Mouse (Mus musculus): ENCODE results near the gene Hoxd9.

Gene Hoxd9

DNA sequence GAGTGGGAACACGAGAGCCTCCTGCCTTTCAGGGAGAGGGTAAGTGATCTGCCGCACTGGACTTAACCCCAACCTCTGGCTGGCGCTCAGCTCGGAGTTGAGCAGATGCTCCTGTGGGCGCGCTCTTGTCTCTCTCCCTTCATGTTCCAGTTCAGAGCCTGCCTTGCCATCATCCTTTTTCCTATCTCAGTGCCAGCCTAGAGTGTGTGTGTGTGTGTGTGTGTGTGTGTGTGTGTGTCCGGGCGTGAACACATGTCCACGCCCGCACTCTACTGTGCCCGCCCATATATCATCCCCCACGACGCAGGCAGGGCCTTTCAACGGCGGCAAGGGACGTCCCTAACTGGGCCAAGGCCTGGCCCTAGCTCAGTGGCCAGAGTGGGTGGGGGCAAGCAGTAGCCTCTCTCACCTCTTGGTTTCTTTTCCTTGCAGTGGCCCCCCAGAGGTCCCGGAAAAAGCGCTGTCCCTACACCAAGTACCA is 14.0 kb upstream of the Hoxd9 start:
- no peak for DNase-seq (ENCODE audit: low read depth, low spot score)

DNA sequence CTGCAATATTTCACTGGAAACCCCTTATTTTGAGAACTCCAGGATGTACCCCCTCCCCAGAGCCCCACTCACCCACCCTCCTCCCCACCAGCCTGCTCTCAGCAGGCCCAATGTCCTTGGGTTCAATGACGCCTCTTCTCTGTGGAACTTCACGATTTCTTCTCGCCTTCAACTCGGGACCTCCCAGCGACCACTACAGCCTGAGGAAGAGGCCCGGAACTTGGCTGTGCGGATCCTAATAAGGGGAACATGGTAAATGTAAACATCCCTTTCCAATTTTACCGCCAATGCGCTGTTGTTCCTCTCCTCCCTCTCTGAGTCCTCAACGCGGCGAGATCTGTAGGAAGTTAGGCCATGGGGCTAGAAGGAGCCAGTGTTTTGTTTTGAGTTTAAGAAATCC is 13.4 kb upstream of the Hoxd9 start:
- no peak for DNase-seq (ENCODE audit: low read depth, low spot score)

DNA sequence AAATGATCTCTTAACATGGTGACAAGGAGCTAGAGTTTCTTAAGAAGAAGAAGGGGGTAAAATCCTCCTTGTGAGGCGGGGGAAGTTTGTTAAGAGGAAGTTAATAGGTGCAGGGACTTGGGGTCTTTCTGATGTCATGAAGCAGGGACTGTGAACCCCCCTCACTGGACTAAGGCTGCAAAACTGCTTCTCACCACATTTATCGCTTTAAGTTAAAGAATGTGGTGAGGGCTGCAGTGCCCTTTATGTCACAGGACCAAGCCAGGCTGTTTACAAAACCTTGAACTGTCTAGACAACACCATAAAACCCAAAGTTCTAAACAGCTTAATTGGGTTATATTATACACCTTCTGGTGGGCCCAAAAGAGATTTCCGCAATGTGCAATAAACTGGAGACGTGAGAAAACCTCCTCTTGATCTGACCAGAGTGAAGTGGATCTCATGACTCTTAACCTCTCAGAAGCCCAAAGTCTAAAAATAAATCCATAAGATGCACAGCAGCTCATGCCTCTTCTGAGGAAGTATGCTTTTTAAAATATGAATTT is 12.4 kb upstream of the Hoxd9 start:
- DNase-seq (ENCODE audit: low read depth, low spot score): no peak

DNA sequence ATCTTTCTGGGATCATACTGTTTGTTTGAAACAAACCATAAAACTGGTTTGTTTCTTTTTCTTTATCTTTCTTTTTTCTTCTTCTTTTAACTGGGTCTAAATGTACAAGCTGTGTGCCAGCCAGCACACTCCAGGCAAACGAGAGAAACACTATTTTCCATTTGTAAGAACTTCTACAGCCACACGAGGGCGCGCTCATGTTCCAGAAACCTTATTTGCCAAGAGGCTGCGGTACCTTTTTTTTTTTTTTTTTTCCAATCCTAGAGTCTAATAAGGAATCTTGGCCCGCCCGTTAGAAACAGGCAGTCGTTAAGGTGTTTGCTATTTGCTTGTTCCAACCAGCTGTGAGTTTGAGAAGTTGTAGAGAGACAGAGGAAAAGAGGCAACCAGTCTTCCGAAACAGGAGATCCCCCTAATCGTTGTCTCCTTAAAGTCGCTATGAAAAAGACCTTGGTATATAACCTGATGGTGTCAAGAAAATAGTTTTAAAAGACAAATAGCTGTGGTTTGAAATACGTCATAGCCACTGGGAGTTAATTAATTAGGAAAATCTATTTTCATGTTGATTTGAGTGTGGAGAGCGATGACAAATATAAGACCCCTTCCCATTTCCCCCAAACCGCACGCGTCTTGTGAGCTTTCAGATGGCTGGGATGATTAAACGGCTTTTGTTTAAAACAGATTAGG is 11.1 kb upstream of the Hoxd9 start:
- DNase-seq (ENCODE audit: low read depth, low spot score): peak; percentile 35

DNA sequence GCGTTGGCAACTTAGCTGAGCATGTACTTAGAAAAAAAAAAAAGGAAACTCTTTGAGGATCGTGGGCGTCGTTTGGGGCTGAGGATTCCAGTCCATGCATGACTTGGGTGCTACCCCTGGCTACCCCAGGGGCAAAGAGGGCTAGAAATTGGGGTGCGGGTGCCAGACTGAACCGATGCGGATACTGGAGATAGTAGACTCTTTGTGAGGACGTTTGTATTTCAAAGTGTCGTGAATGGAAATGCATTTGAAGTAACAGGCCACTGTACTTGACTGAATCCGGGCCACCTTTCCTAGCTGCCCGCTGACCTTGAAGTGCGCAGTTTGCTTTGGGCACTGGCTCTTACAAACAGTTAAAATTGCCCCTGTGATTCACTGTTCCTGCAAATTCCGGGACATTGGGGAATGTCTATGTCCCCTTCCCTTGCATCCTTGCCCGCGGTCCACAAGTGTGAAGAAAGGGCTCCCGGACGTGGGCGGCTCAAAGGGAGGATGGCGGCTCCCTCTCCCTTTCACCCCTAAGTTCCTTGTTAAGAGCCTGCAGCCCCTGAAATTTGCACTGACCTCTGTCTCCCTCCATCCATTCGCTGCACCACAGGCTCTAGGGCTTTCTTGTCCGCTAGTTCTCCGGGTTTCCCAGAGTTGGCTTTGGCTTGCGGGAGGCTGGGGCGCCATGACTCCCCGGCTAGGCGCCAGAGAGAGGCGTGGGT is 10.4 kb upstream of the Hoxd9 start:
- DNase-seq (ENCODE audit: low read depth, low spot score): no peak

DNA sequence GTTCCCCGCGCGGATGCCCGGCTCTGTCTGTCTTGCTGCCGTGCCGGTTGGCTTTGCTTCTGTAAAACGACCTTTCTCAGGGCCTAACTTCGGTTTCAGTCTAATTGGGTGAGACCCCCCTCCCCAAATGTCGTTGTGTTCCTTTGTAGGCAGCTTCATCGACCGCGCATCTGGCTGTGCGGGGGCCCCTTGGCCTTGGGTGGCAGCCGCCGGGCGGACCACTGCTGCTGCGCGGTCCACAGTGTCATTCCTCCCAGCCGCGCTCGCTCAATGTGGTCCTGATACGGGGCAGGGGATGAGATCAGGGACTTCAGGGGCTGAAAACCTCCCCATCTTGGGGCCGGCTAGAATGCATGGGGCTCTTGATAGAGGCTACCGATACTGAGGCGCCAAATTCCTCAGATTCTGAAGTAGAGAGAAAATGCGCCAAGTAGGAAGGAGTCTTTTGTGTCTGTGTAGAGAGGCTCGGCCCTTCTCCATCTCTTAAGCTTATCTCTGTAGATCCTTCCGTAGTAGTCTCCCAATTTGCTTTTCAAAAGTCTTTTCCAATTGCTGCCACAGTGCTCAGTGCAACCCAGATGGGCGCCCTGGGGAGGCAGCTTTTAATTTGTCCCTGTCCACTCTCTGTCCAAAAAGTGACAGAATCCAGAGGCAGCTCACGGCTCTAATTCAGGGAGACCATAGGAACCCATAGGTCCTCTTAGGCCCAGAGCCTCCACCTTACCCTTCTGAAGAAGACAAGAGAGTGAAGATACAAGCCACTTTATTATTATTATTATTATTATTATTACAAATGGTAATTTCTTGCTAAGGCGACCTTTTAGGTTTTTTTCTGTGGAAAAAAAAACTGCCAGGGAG is 9.6 kb upstream of the Hoxd9 start:
- DNase-seq (ENCODE audit: low read depth, low spot score): no peak

DNA sequence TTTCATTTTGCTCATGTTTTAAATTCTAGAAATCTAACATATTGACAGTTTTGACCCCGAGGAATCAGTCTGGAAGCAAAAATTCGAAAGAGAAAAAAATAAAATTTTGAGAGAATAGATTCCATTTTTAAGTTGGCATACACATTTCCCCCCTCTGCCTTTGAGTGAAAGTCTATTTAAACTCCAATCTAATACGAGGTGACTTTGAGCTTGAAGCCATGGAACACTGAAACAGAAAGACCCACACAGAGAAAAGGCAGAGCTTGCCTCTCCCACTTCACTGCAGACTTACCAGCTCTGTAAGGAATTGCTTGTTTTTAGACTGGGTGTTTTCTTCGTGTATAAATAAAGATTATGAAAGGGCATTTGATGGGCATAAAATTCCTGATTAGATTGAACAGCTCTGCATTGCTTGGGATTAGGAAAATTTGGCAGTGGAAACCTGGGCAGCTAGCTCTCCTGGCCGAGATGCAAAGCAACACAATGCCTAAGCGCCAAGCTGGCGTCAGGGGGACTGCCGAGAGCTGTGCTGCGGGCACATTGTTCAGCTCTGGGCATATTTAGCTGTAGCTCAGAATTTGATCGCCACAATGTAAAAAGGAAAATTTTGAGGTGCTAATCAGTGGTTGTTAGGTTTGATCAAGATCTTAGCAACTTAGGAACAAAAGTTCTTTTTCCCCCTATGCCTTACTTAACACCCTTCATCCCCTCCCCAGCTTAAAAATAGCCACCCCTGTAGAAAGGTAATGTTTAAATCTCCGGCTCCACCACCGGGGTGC is 8.5 kb upstream of the Hoxd9 start:
- no peak for DNase-seq (ENCODE audit: low read depth, low spot score)

DNA sequence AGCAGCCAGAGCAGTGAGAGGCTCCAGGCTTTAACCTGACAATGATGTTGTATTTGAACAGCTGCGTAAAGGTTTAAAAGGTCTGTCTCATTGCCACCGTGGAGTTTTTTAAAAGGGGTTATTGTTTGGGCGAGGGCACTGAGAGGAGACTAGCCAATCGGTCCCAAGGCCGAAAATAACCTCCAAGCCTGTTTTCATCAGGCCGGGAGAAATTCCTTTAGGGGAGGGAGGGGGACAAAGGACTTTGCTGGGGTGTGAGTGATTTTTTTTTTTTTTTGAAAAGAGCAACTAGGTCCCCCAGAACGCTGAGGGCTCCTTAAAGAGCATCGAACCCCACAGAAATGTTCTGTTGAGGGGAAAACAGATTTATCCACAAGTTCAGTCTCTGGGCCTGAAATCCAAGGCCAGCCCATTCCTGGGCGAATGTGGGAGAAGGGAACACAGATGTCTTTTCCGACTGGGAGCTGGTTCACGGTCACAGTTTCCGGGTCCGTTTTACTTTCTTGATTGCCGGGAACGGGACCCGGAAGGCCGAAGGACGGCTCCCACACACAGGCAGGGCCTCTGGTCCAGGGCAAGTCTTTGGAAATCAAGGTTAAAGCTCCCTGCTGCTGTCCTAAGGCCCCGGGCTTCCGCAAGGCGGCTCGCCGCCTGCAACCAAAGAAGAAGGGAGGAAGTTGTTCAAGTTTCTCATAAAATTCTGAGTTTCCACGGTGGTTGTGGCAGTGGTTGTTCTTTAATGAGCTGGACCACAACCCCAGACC is 7.8 kb upstream of the Hoxd9 start:
- DNase-seq (ENCODE audit: low read depth, low spot score): no peak

DNA sequence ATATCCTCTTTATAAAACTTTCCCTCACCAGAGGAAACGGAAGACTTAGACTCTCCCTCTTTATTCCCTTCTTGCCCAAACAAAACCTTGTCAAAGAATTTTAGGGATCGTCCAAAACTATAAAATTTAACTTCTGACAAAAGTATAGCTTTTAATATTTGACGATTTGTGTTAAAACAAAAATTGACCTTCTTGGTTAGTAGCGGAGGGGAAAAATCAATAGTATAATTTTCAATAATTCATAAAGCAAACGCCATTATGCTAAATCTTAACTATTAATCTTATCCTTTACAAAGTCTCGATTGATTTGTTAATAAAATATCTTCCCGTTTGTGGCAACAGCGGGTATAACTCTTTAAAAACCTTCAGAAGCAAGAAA is 7.2 kb upstream of the Hoxd9 start:
- no peak for DNase-seq (ENCODE audit: low read depth, low spot score)

DNA sequence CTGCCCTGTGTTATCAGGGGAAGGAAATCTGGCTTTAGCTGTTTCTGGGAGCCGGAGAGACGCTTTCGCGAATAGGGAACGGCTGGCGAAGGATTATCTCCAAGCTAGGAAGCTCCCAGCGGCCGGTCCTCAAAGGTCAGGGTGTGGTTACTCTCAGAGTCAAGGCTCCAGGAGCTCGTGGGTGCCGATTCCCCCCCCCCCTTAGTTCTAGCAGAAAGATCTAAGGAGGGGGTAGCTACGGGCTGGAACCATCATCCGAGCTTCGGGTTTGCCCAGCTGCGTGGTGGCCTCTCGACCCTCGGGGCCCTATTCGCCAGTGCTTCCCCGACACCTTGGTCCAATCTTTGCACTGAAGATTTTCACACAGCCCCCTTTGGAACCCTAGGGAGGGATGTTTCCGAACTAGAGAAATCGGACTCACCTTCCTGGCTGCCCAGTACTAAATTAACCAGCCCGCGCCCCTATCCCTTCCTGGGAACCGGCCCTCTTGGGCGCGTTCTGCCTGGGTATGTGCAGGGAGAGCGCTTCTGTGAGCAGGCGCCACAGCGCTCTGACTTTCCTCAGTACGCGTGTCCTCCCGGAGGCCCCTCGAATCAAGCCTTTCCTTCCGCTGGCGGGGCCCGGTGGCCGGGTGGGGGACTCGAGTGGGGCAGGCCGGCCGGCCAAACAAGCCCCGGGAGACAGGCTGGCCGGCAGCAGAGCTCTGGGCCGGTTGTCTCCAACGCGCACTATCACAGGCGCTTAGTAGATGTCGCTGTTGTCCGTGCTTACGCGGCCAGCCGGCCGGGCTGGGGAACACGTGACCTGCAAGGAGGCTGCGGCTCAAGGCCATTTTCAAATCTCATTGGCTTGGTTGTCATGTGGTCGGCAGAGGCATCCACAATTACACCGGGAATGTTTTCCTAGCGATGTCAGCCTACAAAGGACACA is 6.2 kb upstream of the Hoxd9 start, which contains the start of gene Hoxd10:
Hoxd10 (plus strand) TSS at position 903 of the 930 bp plus-strand sequence.
- DNase-seq (ENCODE audit: low read depth, low spot score): no peak

DNA sequence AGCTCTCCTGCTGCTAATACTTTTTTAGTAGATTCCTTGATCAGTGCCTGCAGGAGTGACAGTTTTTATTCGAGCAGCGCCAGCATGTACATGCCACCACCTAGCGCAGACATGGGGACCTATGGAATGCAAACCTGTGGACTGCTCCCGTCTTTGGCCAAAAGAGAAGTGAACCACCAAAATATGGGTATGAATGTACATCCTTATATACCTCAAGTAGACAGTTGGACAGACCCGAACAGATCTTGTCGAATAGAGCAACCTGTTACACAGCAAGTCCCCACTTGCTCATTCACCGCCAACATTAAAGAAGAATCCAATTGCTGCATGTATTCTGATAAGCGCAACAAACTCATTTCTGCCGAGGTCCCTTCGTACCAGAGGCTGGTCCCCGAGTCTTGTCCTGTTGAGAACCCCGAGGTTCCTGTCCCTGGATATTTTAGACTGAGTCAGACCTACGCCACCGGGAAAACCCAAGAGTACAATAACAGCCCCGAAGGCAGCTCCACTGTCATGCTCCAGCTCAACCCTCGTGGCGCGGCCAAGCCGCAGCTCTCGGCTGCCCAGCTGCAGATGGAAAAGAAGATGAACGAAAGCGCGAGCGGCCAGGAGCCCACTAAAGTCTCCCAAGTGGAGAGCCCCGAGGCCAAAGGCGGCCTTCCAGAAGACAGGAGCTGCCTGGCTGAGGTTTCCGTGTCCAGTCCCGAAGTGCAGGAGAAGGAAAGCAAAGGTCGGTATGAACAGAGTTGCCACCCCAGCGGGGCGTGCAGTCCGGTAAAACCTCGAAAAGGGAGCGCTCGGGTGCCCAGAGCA is 5.3 kb upstream of the Hoxd9 start:
- DNase-seq (ENCODE audit: low read depth, low spot score): no peak

DNA sequence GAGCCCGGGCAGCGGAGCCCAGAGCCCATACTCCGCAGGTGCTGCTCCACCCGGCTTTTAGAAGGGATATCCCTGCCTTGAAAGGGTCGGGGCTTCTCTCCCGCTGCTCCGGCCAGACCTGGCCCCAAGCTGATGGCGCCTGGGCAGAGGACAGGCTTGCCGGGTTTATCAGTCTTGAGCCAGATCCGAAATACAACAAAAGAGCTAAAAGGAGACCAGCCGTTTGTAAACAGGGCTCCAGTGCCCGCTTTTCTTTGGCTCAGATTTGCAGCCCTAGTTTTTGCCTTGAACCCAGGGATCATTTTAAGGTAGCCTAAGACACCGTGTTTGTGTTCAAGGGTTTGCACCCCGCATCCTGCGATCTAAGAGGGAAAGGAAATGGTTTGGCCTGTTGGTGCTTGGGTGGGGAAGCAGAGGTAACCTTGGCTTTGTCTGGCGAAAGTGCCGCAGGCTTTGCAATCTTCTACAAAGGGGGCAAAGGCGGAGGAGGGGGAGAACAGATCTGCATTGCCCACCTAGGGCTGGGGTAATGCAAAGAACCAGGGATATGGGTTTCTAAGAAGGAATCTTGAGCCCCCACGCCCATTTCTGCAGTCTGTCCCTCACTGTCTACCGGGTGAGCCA is 4.6 kb upstream of the Hoxd9 start:
- no peak for DNase-seq (ENCODE audit: low read depth, low spot score)

DNA sequence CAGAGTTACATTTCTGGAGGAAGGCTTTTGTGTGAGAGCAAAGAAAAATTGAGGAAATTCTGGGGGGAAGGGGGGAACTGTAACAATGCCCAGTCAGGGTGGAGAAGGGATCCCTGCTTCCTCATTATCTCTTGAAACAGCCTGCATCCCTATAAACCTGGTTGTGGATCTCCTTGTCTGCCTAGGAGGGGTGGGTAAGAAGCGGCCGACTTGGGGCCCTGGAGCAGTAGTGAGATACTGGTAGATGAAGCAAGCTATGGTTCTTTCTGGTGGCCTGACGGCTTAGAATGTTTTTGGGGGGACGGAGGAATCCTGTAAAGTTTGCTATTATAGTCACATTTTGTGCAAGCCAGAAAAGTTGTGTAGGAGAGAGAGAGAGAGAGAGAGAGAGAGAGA is 4.1 kb upstream of the Hoxd9 start:
- no peak for DNase-seq (ENCODE audit: low read depth, low spot score)

DNA sequence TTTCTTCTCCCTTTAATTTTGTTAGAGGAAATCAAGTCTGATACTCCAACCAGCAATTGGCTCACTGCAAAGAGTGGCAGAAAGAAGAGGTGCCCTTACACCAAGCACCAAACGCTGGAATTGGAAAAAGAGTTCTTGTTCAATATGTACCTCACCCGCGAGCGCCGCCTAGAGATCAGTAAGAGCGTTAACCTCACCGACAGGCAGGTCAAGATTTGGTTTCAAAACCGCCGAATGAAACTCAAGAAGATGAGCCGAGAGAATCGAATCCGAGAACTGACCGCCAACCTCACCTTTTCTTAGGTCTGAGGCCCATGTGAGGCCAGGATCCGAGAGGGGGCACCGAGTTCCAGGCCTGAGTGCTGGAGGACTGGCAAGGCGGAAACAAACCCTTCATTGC is 3.5 kb upstream of the Hoxd9 start:
- DNase-seq (ENCODE audit: low read depth, low spot score): no peak

DNA sequence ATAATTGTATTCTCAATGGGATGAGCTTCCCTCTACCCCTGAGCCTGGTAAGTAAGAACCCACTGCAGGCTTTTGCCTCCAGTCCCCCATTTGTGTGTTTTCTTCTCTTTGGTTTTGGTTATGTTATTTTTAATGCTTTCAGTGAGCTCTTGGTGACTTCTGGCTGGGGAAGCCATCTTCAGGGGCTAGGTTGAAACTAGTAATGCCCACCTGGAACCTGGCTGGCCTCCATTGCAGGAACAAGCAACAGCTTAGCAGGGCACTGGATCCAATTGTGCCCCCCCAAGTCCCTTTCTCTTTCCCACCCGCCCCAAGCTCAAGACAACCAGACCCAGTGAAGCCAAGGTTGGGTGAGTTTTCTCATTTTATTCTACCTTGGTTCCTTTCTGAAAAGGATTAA is 2.1 kb upstream of the Hoxd9 start:
- DNase-seq (ENCODE audit: low read depth, low spot score): no peak

DNA sequence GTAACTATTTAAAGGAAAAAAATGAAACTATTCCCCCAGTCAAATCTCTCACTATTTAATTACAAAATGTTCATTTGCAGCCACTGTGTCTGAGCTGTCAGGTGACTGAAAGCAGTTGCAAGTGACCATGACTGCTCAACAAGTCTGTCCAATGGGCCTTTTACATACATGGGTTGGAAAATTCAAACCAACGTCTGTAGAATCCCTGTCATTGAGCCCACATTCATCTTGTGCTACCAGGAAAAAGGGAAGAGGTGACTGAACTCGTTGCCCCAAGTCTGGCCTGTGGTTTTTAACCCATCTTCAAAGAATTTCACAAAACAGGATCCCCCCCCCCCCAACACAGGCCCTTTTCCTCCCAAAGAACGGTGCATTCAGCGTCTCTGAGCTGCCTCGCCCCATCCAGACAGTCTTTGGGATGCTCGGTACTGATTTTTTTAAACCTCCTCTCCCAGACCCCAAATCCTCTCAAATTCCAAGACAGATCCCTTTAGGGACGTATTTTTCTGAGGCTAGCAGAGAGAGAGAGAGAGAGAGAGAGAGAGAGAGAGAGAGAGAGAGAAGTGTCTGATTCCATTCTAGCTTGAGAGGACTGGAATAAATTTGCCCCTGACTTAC is 1.6 kb upstream of the Hoxd9 start:
- no peak for DNase-seq (ENCODE audit: low read depth, low spot score)

DNA sequence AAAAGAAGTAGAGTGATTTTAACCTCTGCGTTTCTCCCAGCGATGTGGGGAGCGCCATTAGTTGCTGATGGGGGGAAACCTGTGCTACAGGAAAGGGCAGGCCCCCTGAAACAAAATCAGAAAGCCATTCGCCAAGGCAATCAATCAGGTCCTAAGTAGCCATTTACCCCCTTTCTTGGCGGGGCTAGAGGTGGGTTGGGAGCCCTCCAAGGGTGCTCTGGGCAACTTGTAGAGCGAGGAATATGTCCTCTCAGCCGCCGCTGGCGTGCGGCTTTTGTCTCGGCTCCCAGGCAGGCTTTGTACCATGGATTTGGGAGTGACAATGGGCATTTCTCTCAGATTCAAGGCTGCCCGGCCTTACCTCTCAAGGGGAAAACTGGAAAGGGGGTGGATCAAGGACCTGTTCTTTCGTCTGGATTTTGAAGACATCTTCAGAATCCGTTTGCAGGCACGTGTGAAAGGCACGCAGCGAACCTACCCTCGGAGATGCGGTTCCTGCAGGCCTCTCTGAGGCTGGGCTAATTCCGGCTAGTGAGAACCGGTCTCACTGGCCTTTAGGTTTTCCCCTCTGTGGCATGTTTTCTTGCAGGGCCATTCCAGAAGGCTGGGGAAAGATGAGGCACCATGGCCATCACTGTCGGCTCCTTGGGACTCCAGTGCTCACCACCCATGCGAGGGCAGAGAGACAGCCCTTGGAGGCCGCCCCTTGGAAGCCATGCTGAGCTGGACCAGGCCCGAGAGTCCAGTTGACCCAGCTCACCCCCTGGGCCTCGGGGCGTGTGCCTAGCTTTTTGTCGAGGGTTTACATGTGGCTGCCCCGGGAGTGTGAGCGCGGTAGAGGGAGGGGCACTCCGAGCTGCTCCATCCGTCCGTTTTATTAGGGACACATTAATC is 838 bp upstream of the Hoxd9 start:
- DNase-seq (ENCODE audit: low read depth, low spot score): no peak

All from A20 (cell line).